Mouse (Mus musculus) common myeloid progenitor, adult 5-6 weeks (primary cell): ENCODE data around the gene Grk2. TPM values are rescaled to one million over a fixed set of nuclear protein-coding genes. Genes with fewer than 3 reads are reported as not detected.
"Not testable (repeated sequence)": the region's sequence is repeated elsewhere in the genome, so short reads cannot be mapped to it uniquely, and the experiment has no call there.

ENCODE experiments used
- ATAC-seq: replicated peaks from 2 replicates; pipeline ENCODE4 v1.8.0; 2016; ENCODE audit warnings: low read depth, mild to moderate bottlenecking, moderate TSS enrichment, inconsistent platforms; ENCODE audit not compliant: poor library complexity, severe bottlenecking
- total RNA-seq: library from RNA; stranded (forward); fragments of 200-1000, 187-1606 nt; gene quantifications from 2 replicates; pipeline ENCODE4 v1.2.3, GENCODE M21; 2017

The Grk2 gene
- total RNA-seq, 1 experiment from 2014 or later, result 186 TPM

DNA sequence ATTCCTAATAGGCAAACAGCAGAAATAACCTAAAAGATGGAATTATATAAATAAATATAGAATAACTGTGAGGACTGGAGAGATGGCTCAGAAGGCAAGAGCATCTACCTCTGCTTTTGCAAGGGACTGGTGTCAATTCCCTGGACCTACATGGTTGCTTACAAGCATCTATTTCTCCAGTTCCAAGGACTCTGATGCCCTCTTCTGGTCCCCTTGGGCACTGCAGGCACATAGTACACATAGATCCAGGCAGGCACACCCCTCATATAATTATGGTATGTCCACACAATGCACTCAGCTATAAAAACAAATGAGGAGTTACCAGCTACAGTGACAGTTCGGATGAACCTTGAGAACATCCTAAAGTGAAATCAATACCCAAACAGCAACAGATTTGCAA, 26.5 kb downstream of the Grk2 start:
- no peak for ATAC-seq

- ATAC-seq, result no peak
Observed at GRCm38 (mm10) chr19:4270972-4271371, 35.0 kb downstream of the Grk2 start.

DNA sequence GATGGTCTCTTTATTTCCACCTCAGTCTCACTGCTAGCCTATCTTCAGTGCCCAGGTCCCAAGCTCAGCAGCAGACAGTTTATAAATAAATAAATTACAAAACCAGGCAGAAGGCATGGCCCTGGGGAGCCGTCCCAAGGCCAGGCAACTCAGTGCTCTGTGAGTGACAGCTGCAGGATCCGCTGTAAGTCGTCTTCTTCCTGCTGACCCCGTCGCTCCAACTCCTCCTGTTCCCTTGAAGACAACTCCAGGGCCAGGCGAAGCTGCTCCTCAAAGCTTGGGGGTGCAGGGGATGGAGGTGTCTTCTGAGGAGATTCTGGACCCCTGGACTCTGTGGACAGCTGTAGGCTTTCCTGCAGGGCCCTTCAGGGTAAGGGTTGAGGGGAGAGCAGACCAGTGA, 35.8 kb downstream of the Grk2 start:
- ATAC-seq, result no peak

DNA sequence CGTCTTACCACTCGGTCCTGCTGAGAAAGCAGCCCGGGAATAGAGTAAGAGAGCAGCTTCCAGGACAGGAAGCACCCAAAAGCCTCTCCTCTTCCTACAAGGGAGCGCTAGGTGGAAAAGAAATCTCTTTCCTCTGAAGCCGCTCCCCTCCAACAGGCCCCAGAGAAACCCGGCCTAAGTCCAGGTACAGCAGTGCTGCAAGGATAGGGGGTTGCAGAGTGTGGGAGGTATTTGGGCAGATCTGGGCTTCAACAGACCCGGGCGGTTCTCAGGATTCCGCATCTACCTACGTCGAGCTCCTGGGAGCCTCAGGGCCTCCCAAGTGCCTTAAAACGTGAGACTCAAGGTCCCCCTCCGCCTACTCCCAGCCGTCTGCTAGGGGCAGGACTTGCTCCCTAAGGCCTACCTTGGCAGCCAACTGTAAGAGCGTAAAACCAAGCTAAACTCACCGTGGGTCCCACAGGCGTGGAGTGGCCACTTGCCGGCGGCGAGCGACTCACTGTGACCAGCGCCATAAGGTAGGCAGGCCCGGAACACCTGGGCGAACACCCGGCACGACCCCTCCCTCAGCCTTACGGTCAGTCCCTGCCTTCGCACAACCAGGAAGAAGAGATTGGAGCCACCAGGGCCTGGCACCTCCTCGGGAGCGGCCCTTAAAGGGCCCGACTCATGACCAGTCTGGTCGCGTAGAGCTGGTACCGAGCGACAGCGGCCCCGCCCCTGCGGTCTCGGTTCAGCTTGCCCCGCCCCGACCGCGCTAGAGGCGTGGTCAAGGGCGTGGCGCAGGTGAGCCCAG, 37.3 kb downstream of the Grk2 start, which contains the start of gene Ssh3:
Gene Ssh3, minus strand, starts transcription at position 615 of the 796 bp plus-strand sequence.
- ATAC-seq, result peak; percentile 90

- ATAC-seq, result no peak
Observed at GRCm38 (mm10) chr19:4265956-4266355, 40.1 kb downstream of the Grk2 start.

GRCm38 (mm10) chr19:4264171-4264780, 41.7 kb downstream of the Grk2 start:
- ATAC-seq, result no peak

DNA sequence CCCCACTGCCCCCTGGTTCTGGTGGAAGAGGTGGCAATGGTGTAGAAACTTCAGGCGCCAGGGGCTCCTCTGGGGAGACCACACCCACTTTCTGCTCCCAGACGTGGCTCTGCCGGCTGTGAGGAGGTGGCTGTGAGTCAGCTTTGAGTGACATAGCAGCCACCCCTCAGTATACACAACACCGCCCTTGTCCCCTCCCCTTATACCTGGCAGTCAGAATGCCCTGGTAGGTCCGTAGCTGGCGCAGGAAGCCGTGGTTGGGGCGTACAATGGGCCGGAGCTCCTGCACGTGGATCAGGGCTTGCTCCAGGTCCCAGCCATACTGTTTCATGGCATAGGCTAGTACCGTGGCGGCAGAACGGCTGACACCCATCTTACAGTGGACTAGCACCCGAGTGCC, 42.3 kb downstream of the Grk2 start:
- no peak for ATAC-seq

DNA sequence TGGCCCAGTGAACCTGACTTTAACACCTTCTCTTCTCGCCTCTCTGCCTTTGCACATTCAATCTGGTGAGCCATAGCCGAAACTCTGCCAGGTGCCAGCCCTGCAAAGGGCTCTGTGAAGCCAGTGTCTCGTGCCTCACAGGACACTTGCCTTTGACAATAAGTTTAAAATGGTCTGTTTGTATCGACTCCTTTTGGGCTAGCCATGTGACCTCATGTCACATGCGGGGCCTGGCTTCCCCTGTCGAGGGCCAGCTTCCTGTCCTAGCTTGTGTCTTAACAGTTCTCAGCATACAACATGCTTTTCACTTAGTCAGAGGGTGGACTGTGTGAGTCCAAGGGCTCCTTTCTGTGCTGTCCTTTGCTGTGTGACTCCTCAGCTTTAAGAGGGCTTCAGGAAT, 43.3 kb downstream of the Grk2 start:
- ATAC-seq, result no peak

- ATAC-seq, result peak; percentile 60
Observed at GRCm38 (mm10) chr19:4261038-4261698, 44.9 kb downstream of the Grk2 start.

DNA sequence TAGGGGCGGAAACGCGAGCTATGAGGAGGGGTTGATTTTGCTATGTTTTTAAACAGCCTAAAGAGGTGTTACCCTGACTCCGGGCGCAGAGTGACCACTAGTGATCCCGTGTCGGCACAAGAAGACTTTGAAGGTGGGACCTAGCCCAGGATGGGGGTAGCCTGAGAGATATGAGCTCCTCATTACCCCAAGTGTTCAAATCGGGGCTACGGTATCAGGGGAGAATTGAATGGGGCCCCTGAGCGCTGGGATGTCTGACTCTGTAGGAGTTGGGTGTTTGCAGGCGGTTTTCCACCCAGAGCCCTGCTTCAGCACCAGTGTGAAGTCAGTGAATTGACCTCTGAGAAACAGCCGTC, 48.1 kb downstream of the Grk2 start:
- ATAC-seq, result no peak

DNA sequence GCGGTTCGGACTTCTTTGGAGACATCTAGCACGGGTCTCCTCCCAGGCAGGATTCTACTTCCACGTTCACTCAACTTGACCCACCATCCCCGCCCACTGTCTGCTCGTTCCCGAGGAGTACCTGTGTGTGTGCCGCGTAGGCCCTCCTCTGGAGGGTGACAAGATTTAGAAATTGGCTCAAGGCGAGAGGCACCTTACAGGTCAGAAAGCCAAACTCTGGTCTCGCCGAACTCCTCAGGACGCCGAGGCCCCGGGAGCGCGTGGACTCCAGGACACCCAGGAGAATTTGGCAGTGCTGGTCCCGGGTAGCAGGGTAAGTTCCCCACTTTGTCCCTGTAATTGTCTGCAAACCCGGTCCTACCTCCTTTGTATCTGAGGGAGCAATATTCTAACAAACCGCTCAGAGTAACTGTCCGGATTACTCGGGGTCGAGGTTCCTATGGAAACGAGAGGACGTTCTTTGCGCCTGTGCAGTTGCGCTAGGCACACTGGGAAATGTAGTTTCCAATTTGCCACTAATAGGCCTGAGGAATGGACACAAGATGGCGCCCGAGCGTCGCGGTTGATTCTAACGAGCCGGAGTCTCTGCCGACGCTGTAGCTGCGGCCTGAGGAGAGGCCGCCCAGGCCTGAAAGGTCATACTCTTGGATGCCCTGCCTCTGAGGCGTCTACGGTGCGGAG, 48.7 kb downstream of the Grk2 start:
- peak; percentile 94 for ATAC-seq

GRCm38 (mm10) chr19:4255583-4256162, 50.3 kb downstream of the Grk2 start:
- ATAC-seq, result no peak

DNA sequence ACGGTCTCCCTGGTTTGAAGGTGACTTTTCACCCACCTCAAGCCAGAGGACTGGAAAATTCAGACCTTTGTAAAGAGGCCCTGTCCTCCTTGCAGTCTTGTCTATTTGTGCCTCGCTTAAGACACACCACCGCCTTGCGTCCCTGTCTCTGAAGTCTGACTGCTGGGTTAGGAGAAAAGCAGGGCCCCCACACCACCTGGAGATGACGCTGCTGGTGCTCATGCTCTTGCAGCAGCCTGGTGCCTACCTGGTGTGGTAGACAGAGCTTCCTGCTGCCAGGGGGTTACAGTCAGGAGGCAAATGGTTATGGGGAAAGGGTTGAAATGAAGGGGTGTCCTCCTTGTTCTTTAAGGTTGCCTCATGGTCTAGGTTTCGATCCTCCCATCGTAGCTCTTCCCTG, 51.8 kb downstream of the Grk2 start:
- ATAC-seq, result no peak

DNA sequence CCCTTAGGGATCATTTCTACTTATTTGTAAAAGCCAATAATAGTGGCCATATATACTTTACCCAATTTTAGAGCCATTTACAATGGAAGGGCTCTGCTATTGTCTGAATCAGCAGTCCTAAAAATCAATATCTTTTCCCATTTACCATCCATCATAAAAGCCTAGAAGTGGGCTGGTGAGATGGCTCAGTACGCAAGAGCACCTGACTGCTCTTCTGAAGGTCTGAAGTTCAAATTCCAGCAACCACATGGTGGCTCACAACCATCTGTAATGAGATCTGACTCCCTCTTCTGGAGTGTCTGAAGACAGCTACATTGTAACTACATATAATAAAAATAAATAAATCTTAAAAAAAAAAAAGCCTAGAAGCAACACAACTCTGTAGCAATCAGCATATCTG, 57.3 kb downstream of the Grk2 start:
- ATAC-seq, result not testable (repeated sequence)

GRCm38 (mm10) chr19:4247010-4247409, 59.0 kb downstream of the Grk2 start:
- peak; percentile 39; the same call in 1 of the 2 replicates for ATAC-seq

- ATAC-seq, result no peak
Observed at GRCm38 (mm10) chr19:4244775-4245174, 61.2 kb downstream of the Grk2 start.

DNA sequence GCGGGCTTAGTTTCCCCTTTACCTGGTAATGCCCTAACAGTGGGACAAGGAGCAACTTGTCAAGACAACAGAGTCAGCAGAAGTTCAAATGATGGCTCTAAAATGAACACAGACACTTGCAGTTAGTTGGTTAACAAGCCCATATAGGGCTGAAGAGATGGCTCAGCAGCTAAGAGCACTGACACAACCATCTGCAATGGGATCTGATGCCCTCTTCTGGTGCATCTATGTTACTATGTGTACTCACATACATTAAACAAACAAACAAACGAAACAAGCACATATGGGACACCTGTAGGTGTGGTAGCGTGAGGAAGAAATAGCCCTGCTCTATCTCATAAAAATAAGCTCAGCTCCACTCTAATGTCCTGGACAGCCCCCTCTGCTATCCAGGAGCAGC, 63.6 kb downstream of the Grk2 start:
- no peak for ATAC-seq

GRCm38 (mm10) chr19:4240247-4240668, 65.8 kb downstream of the Grk2 start:
- ATAC-seq, result no peak
